Mouse (Mus musculus): Measurements from ENCODE around the gene Tmprss11b.

Tmprss11b gene

GRCm38 (mm10) chr5:86676262-86676661 is at the start of gene Tmprss11b:
Gene Tmprss11b (minus strand): TSS chr5:86676362.
- DNase-seq, result no peak

- no peak for DNase-seq
These were observed 48.9 kb upstream of the Tmprss11b start for GRCm38 (mm10) chr5:86725021-86725420.

- DNase-seq, result no peak
These were observed 46.8 kb upstream of the Tmprss11b start for GRCm38 (mm10) chr5:86722820-86723460.

DNA sequence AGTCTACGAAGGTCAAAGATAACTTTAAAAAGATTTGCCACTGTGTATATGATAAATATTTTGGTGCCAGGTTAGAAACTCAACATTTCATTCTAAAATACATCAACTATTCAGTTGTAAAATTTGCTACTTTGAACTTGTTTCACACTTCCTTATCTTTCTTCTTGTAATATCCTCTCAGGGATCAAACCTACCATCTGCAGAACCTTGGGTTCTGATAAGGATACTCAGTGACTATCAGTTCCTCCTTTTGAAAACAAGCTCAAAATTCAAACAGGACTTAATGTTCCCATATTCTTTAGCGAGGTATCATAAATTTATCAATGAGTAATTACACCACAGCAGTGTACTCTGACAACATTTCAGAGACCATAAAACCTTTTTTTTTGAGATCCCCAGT is 38.8 kb upstream of the Tmprss11b start:
- no peak for DNase-seq

- no peak for DNase-seq
These were observed 28.8 kb upstream of the Tmprss11b start for GRCm38 (mm10) chr5:86704923-86705322.

- DNase-seq, result peak; percentile 34
These were observed 8.5 kb upstream of the Tmprss11b start for GRCm38 (mm10) chr5:86684667-86685066.

DNA sequence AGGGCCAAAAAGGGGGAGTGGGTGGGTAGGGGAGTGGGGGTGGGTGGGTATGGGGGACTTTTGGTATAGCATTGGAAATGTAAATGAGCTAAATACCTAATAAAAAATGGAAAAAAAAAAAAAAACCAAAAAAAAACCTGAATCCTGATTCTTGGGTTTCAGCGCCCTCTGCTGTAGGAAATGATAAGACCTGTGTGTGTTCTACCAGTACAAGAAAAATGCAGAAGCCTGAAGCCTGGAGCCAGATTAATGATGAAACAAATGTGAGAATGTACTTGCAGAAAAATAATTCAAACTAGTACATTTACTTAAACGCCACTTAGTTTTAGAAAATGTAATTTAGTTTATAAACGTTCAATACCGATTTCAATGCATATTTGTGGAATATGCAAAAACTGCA is 27.0 kb downstream of the Tmprss11b start:
- DNase-seq, result peak; percentile 5

GRCm38 (mm10) chr5:86640795-86641194 is 35.4 kb downstream of the Tmprss11b start:
- DNase-seq, result no peak

GRCm38 (mm10) chr5:86632324-86632723 is 43.8 kb downstream of the Tmprss11b start, which contains the start of gene Tmprss11f:
Gene Tmprss11f (minus strand): TSS chr5:86632424.
- no peak for DNase-seq

- no peak for DNase-seq
These were observed 45.5 kb downstream of the Tmprss11b start for GRCm38 (mm10) chr5:86630700-86631099.

DNA sequence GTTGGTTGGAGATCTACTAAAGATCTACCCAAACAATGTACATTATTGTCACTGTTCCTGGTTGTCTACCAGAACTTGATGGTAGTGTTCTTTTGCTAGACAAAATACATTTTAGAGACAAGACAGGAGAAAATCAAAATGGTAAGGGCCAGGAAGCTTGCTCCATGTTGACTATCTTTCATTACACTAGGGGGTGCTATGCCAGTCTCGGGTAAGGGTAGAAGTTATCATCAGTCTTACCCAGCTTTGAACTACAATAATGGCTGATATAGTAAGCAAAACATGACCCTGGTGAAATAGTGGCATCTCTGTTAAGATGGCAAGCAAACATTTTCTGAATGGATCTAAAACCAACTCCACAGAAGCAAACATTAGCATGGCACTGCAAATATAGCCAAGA is 54.4 kb downstream of the Tmprss11b start:
- DNase-seq, result no peak

Measured in lung, postnatal 10 days (tissue).